Mouse (Mus musculus): ENCODE measurements around the gene Erich3. TPM values are rescaled to one million over a fixed set of nuclear protein-coding genes. Genes with fewer than 3 reads are reported as not detected.

The Erich3 gene
- polyA plus RNA-seq, 1 experiment from 2014 or later, result 0.09 TPM

GRCm38 (mm10) chr3:154816801-154817625 is 153.4 kb downstream of the Erich3 start:
- 43% methylated on average over 19 of the region's 19 CpGs for WGBS
- Histone ChIP-seq H3K4me2 (no peak overlapping the region), H3K9ac (no peak overlapping the region), H3K36me3 (no peaks in the 10 kb centered on the region), H3K4me3 (no peak overlapping the region), H3K27me3 (0 out of 2 replicates have a peak, but pooled peaks cover 3% of the 10 kb centered on the region), H3K9me3 (no peaks in the 10 kb centered on the region), H3K27ac (no peak overlapping the region), H3K4me1 (no peaks in the 10 kb centered on the region)
- no peak for ATAC-seq (ENCODE audit: insufficient number of reproducible peaks, low FRiP score, low TSS enrichment, low read depth)

Other genes with a start within 250 kb of the Erich3 start
- gene Cryz, start 67.1 kb upstream of the Erich3 start, polyA plus RNA-seq (2015; fragmentation: Nextera tagmentation; extraction: Ambion mirVana), result 13.8 and 14.2 TPM in 2 replicates
- 11.2 and 11.3 TPM in 2 replicates for gene Tyw3, start 66.8 kb upstream of the Erich3 start, polyA plus RNA-seq (2015; fragmentation: Nextera tagmentation; extraction: Ambion mirVana)

Measured in limb, embryonic 15.5 days (tissue).